Mouse (Mus musculus): ENCODE measurements around the gene Syne4. TPM values are rescaled to one million over a fixed set of nuclear protein-coding genes. Genes with fewer than 3 reads are reported as not detected.

Gene Syne4
- polyA plus RNA-seq, 1 experiment: 21.5 TPM

DNA sequence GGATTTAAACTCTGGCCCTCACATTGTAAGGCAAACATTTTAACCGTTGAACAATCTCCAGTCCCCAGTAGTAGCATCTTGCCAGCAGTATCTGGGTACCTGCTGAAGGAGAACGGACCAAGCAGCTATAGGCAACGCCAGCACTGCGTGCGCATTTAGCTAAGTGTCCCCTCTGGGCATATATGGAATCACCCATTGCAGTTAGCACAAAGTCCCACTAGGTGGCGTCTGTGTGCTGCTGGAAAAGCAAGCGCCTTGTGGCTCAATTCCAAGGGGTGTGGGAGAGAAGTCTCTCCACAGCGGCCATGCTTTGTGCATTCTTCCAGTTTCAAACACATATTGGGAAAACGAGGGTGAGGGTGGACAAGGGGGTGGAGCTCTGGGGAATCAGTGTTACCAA is 21.8 kb downstream of the Syne4 start:
- DNase-seq: peak; percentile 68

DNA sequence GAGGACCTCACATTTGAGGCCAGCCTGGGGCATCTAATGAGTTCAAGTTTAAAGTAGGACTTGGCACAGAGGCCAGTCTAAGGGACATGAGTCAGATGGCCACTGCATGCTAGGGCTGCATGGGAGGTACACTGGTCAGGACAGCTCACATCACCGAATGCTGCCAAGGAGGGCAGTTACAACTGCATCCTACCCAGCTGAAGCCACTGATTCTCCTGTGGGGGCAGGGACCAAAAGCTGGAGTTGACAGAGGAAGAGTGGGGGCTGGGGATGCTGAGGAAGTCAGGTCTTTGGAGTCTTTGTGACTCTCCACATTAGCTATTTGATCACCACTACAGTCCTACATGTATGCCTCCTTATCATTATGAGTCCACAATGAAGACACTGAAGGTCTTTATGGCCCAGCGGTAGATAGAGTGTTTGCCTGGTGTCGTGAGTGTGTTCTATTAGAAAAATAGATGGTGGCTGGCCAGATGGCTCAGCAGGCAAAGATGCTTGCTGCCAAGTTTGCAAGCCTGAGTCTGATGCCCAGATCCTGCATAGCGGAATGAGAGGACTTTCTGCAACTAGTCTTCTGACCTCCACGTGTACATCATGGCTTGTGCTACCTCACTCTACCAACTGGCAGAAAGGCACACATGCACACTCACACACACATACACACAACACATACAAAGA is 25.0 kb downstream of the Syne4 start:
- 60% methylated on average over 5 of the region's 5 CpGs for WGBS
- no peak for DNase-seq
- no peak overlapping the region for H3K4me3 ChIP-seq (replicated peaks; ENCODE audit: extremely low read depth, low read depth, low read length)
- no peaks in the 10 kb centered on the region for H3K4me1 ChIP-seq (ENCODE audit: control insufficient read depth, insufficient read depth, low read length)
- TF ChIP-seq POLR2A (IDR thresholded peaks at IDR 0.05; ENCODE audit: borderline replicate concordance, extremely low read depth, low read depth, low read length) (no peak), CTCF (IDR thresholded peaks at IDR 0.05; ENCODE audit: insufficient read depth, low read length) (no peak)

More for the DNA sequence above, 21.8 kb downstream of the Syne4 start:
- WGBS: 4% methylated on average over 9 of the region's 9 CpGs
- no peak for TF ChIP-seq POLR2A (IDR thresholded peaks at IDR 0.05; ENCODE audit: borderline replicate concordance, extremely low read depth, low read depth, low read length)
- peak; percentile 88 for TF ChIP-seq CTCF (IDR thresholded peaks at IDR 0.05; ENCODE audit: insufficient read depth, low read length)
- no peak overlapping the region for H3K4me3 ChIP-seq (replicated peaks; ENCODE audit: extremely low read depth, low read depth, low read length)
- no peaks in the 10 kb centered on the region; the same call in 1 of the 2 replicates for H3K4me1 ChIP-seq (ENCODE audit: control insufficient read depth, insufficient read depth, low read length)

DNA sequence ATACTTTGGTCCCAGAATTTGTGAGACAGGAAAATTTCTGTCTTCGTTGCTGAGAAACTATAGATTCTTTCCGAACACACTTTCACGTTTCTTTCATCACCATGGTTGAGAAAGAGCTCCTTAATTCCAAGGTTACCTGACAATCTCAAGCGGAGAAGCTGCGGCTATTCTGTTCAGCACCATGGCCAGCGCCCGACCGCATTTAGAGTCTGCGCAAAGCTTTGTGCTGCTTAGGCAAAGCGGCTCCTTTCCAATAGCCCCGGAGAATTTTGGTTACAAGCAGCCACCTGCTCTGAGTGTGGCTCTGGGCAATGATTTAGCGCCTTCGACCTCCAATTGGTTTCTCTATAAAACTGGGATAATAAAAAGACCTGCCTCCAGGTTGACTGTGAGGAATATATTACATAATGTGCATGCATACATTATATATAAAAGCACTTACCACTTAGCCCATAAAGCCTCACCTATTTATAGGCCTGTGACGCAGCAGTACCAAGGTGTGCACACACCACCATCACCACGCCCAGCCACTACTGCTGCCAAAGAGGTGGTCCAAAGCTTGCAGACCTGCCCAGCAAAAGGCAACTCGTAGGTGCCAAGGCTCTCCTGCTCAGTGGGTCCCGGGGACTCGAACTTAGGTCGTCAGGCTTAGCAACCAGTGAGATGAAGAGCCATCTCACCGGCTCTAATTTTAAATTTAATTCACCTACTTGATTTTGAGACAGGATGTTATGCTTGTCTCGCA is 32.2 kb downstream of the Syne4 start:
- WGBS: 25% methylated on average over 21 of the region's 21 CpGs
- DNase-seq: peak; percentile 56
- TF ChIP-seq POLR2A (IDR thresholded peaks at IDR 0.05; ENCODE audit: borderline replicate concordance, extremely low read depth, low read depth, low read length) (no peak), CTCF (IDR thresholded peaks at IDR 0.05; ENCODE audit: insufficient read depth, low read length) (no peak)
- Histone ChIP-seq H3K4me3 (replicated peaks; ENCODE audit: extremely low read depth, low read depth, low read length) (no peak overlapping the region), H3K4me1 (ENCODE audit: control insufficient read depth, insufficient read depth, low read length) (no peaks in the 10 kb centered on the region)

DNA sequence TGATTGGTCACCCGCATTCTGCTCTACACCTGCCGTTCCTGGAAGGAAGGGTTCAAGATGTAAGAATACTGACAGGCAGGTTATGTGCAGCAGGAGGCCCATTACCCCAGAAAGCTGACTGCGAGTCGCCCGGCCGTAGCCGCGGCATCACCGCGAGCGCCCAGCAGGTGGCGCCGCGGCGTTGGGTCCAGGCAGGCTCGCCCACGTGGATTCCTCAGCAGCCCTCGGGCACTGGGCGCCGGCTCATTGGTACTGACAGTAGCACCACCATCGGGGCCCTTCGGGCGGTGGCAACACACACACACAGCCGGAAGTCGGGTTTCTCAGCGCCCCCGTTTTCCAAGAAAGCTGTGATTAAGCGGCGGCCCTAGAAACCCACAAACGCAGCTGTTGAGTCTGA is 33.2 kb downstream of the Syne4 start:
- TF ChIP-seq POLR2A (IDR thresholded peaks at IDR 0.05; ENCODE audit: borderline replicate concordance, extremely low read depth, low read depth, low read length) (no peak), CTCF (IDR thresholded peaks at IDR 0.05; ENCODE audit: insufficient read depth, low read length) (peak; percentile 34)
- no peaks in the 10 kb centered on the region for H3K4me1 ChIP-seq (ENCODE audit: control insufficient read depth, insufficient read depth, low read length)
- WGBS: 2% methylated on average over 30 of the region's 30 CpGs
- DNase-seq: no peak
- H3K4me3 ChIP-seq (replicated peaks; ENCODE audit: extremely low read depth, low read depth, low read length): no peak overlapping the region

- DNase-seq: peak; percentile 59
- Histone ChIP-seq H3K4me3 (replicated peaks; ENCODE audit: extremely low read depth, low read depth, low read length) (no peak overlapping the region), H3K4me1 (ENCODE audit: control insufficient read depth, insufficient read depth, low read length) (no peaks in the 10 kb centered on the region)
- WGBS: 9% methylated on average over 6 of the region's 6 CpGs
- no peak for TF ChIP-seq POLR2A (IDR thresholded peaks at IDR 0.05; ENCODE audit: borderline replicate concordance, extremely low read depth, low read depth, low read length)
- peak; percentile 85 for TF ChIP-seq CTCF (IDR thresholded peaks at IDR 0.05; ENCODE audit: insufficient read depth, low read length)
Measured at GRCm38 (mm10) chr7:30353279-30353822, 38.7 kb downstream of the Syne4 start.

DNA sequence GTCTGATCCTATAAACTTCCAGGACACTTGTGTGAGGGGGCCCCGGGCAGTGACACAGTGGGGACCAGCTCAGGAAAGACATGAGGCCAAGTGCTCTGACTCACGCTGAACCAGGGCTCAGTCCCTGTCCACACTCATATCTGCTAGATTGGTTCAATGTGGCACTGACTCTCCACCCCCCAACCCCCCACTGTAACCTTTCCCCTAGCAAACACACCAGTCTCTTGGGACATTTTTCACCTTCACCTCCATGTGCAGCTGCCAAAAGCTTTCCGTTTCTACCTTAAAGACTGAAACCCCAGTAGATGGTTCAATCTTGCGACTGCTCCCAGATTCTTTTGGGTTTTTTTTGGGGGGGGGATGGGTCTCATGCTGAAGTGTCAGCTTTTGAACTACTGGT is 39.5 kb downstream of the Syne4 start:
- TF ChIP-seq POLR2A (IDR thresholded peaks at IDR 0.05; ENCODE audit: borderline replicate concordance, extremely low read depth, low read depth, low read length) (no peak), CTCF (IDR thresholded peaks at IDR 0.05; ENCODE audit: insufficient read depth, low read length) (no peak)
- H3K4me1 ChIP-seq (ENCODE audit: control insufficient read depth, insufficient read depth, low read length): no peaks in the 10 kb centered on the region
- 61% methylated on average over 4 of the region's 4 CpGs for WGBS
- H3K4me3 ChIP-seq (replicated peaks; ENCODE audit: extremely low read depth, low read depth, low read length): no peak overlapping the region
- no peak for DNase-seq

- 75% methylated on average over 7 of the region's 7 CpGs for WGBS
- DNase-seq: no peak
- TF ChIP-seq POLR2A (IDR thresholded peaks at IDR 0.05; ENCODE audit: borderline replicate concordance, extremely low read depth, low read depth, low read length) (no peak), CTCF (IDR thresholded peaks at IDR 0.05; ENCODE audit: insufficient read depth, low read length) (no peak)
- Histone ChIP-seq H3K4me3 (replicated peaks; ENCODE audit: extremely low read depth, low read depth, low read length) (no peak overlapping the region), H3K4me1 (ENCODE audit: control insufficient read depth, insufficient read depth, low read length) (peaks cover 2% of the 10 kb centered on the region; the same call in 1 of the 2 replicates)
Measured at GRCm38 (mm10) chr7:30358378-30359186, 44.0 kb downstream of the Syne4 start.

DNA sequence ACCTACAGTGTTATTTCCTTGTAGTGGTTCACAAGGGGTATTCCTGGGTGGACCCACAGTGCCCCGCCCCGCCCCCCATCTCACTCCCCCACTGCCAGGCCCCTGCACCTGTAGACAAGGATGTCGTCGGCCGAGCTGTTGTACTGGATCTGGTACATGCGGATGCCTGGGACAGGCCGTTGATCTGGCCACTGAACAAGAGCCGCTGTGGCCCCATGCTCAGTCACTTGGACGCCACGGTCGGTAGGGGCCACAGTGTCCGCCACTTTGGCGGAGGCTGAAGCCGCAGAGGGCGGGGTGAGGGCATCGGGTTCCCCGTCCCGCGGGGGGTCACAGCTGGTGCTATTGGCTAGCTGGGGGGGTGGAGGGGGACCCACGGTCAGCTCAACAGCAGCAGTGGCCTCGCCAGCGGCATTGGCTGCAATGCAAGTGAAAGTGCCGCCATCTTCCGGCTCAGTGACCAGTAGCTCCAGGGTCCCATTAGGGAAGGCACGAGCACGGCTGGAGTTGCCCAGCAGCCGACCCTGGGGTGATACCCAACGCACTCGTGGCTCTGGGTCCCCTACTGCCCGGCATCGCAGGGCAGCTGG is 44.8 kb downstream of the Syne4 start:
- peaks cover 2% of the 10 kb centered on the region; the same call in 1 of the 2 replicates for H3K4me1 ChIP-seq (ENCODE audit: control insufficient read depth, insufficient read depth, low read length)
- H3K4me3 ChIP-seq (replicated peaks; ENCODE audit: extremely low read depth, low read depth, low read length): no peak overlapping the region
- 83% methylated on average over 31 of the region's 31 CpGs for WGBS
- no peak for TF ChIP-seq POLR2A (IDR thresholded peaks at IDR 0.05; ENCODE audit: borderline replicate concordance, extremely low read depth, low read depth, low read length)
- no peak for TF ChIP-seq CTCF (IDR thresholded peaks at IDR 0.05; ENCODE audit: insufficient read depth, low read length)
- no peak for DNase-seq

DNA sequence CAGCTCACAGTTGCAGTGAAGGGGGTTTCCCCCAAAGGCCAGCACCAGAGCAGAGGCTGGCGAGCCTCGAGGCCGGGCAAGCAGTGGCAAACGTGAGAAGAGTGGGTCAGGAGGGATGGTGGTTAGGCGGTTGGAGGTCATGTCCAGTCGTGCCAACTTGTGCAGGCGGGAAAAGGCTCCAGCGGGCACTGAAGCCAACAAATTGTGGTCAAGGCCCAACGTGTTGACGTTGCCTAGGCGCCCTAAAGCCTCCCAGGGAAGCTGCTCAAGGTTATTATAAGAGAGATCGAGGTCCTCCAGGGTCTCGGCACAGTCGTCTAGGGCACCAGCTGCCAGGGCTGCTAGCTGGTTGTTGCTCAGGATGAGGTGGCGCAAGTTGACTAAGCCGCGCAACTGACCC is 45.4 kb downstream of the Syne4 start:
- WGBS: 91% methylated on average over 17 of the region's 17 CpGs

More for the DNA sequence above, 45.4 kb downstream of the Syne4 start:
- Histone ChIP-seq H3K4me1 (ENCODE audit: control insufficient read depth, insufficient read depth, low read length) (peaks cover 2% of the 10 kb centered on the region; the same call in 1 of the 2 replicates), H3K4me3 (replicated peaks; ENCODE audit: extremely low read depth, low read depth, low read length) (no peak overlapping the region)
- DNase-seq: no peak
- no peak for TF ChIP-seq POLR2A (IDR thresholded peaks at IDR 0.05; ENCODE audit: borderline replicate concordance, extremely low read depth, low read depth, low read length)
- TF ChIP-seq CTCF (IDR thresholded peaks at IDR 0.05; ENCODE audit: insufficient read depth, low read length): no peak

Data from lung, adult 2 months (tissue).